Mouse (Mus musculus) liver, embryonic 15.5 days (tissue): ENCODE measurements around the gene Bzw1. TPM values are rescaled to one million over a fixed set of nuclear protein-coding genes. Genes with fewer than 3 reads are reported as not detected.
A peak's percentile ranks its signal among the peaks of the same experiment; 100 is the strongest.

ENCODE experiments used
- ATAC-seq: fragments of 200-750 bp; cut with Nextera tagmentation; 2 replicates; pipeline ENCODE4 v1.8.0; 2017; ENCODE audit warnings: moderate number of reproducible peaks, mild to moderate bottlenecking, moderate library complexity; ENCODE audit not compliant: insufficient read depth
- H3K27ac ChIP-seq: fragments of 300-500 bp; sonication (generic); replicated peaks from 2 replicates; pipeline ENCODE4 v1.5.1; 2015; ENCODE audit warnings: mild to moderate bottlenecking, inconsistent platforms
- H3K27me3 ChIP-seq: fragments of 300-500 bp; sonication (generic); 2 replicates; pipeline ENCODE4 v1.6.1; 2015; ENCODE audit warnings: mild to moderate bottlenecking, inconsistent platforms
- H3K36me3 ChIP-seq: fragments of 300-500 bp; sonication (generic); replicated peaks from 2 replicates; pipeline ENCODE4 v1.6.1; 2015; ENCODE audit warnings: moderate library complexity, mild to moderate bottlenecking, inconsistent platforms
- H3K4me1 ChIP-seq: fragments of 300-500 bp; sonication (generic); replicated peaks from 2 replicates; pipeline ENCODE4 v1.6.1; 2015; ENCODE audit warnings: inconsistent platforms
- H3K4me2 ChIP-seq: fragments of 300-500 bp; sonication (generic); 2 replicates; pipeline ENCODE4 v1.6.1; 2015; ENCODE audit warnings: moderate library complexity, mild to moderate bottlenecking, inconsistent platforms
- H3K4me3 ChIP-seq: fragments of 300-500 bp; sonication (generic); replicated peaks from 2 replicates; pipeline ENCODE4 v1.5.1; 2015; ENCODE audit warnings: mild to moderate bottlenecking, inconsistent platforms
- H3K9ac ChIP-seq: fragments of 300-500 bp; sonication (generic); 2 replicates; pipeline ENCODE4 v1.6.1; 2015; ENCODE audit warnings: moderate library complexity, mild to moderate bottlenecking, inconsistent platforms
- H3K9me3 ChIP-seq: fragments of 300-500 bp; sonication (generic); replicated peaks from 2 replicates; pipeline ENCODE4 v1.6.1; 2016; ENCODE audit warnings: inconsistent platforms
- WGBS: fragments of 180-500 bp; shearing (Covaris S2); methylation state at CpG from one replicate; pipeline ENCODE4 v1.1.7; 2015; ENCODE audit warnings: mixed read lengths; ENCODE audit not compliant: insufficient replicate concordance; 5-methylcytosine and 5-hydroxymethylcytosine counted together
- polyA plus RNA-seq: library from polyadenylated mRNA; unstranded; fragments of >200 nt; fragmentation: Nextera tagmentation; extraction: Ambion mirVana; gene quantifications from 2 replicates; pipeline ENCODE4 v1.2.1, GENCODE M21; 2015

The Bzw1 gene
- polyA plus RNA-seq, 1 experiment from 2014 or later, result 123 TPM

DNA sequence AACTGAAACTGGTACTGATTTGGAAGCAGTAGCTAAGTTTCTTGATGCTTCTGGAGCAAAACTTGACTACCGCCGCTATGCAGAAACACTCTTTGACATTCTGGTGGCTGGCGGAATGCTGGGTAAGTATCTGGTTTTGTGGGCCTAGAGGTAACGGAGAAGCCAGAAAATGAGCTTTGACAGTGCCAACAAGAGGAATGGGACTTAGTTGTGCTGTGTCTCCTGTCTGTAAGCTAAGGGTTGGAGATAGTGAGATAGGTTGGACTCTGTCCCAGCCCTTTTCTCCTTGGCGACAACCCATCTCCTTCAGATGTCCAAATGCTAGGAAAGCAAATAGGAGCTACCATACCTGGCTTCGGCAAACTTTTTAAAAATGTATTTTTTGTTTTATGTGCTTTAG lies 5.0 kb downstream of the Bzw1 start:
- Histone ChIP-seq H3K4me3 (no peak overlapping the region), H3K4me1 (peaks cover 18% of the 10 kb centered on the region), H3K9me3 (no peaks in the 10 kb centered on the region), H3K9ac (no peak overlapping the region), H3K27ac (no peak overlapping the region), H3K4me2 (no peak overlapping the region), H3K36me3 (peaks cover 79% of the 10 kb centered on the region), H3K27me3 (no peaks in the 10 kb centered on the region)
- ATAC-seq, result no peak
- 90% methylated on average over 6 of the region's 6 CpGs for WGBS

DNA sequence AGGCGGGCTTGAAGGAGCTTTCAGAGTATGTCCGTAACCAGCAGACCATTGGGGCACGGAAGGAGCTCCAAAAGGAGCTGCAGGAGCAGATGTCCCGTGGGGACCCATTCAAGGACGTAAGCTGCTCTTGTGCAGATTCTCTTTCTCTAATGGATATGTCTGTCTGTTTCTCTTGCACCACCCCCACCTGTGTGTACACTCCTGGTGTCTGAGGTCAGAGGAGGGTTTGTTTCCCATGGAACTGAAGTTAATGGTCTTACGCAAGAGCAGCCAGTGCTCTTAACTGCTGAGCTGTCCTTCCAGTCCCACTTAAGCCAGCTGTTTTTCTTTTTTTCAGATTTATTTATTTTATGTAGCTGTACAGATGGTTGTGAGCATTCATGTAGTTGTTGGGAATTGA lies 8.7 kb downstream of the Bzw1 start:
- ATAC-seq, result peak; percentile 80
- H3K4me3 ChIP-seq, result no peak overlapping the region
- H3K36me3 ChIP-seq, result peaks cover 87% of the 10 kb centered on the region
- no peaks in the 10 kb centered on the region for H3K9me3 ChIP-seq
- no peaks in the 10 kb centered on the region for H3K27me3 ChIP-seq
- H3K4me2 ChIP-seq, result no peak overlapping the region
- no peak overlapping the region for H3K9ac ChIP-seq
- 0 out of 2 replicates have a peak, but pooled peaks cover 3% of the 10 kb centered on the region for H3K4me1 ChIP-seq
- no peak overlapping the region for H3K27ac ChIP-seq
- 76% methylated on average over 6 of the region's 6 CpGs for WGBS

DNA sequence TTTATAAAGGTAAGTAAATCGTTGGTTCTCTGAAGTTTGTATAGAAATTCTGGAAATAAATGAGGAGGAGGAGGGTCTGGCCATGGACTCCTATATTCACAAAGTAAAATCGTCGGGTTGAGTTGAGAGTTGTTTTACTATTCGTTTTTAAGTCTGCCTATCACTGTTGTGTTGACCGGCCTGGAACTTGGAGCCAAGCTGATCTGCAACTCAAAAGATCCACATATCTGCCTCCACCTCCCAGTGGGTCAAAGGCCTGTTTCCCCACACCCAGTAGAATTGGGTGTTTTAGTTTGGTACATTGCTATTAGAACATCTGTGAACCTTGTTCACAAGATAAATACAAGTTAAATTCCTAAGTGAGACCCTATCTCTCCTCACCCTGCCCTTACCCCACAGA lies 11.0 kb downstream of the Bzw1 start:
- H3K9me3 ChIP-seq, result no peaks in the 10 kb centered on the region
- H3K9ac ChIP-seq, result no peak overlapping the region
- H3K27ac ChIP-seq, result no peak overlapping the region
- 84% methylated on average over 5 of the region's 5 CpGs for WGBS
- no peaks in the 10 kb centered on the region for H3K27me3 ChIP-seq
- ATAC-seq, result no peak
- H3K4me1 ChIP-seq, result 0 out of 2 replicates have a peak, but pooled peaks cover 3% of the 10 kb centered on the region
- H3K36me3 ChIP-seq, result peaks cover 81% of the 10 kb centered on the region
- H3K4me2 ChIP-seq, result no peak overlapping the region
- no peak overlapping the region for H3K4me3 ChIP-seq

DNA sequence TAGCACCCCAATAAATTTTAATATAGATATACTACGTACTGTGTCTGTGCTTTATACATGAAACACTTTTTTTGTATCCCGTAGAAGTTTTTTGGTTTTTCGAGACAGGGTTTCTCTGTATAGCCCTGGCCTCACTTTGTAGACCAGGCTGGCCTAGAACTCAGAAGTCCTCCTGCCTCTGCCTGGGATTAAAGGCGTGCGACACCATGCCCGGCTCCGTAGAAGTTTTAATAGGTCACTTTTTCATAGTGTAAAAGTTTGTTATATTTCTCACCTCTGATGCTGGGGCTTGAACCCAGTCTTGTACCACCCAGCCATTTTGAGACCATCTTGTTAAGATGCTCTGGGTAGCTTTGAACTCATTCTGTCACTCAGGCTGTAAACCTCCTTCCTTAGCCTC lies 14.6 kb downstream of the Bzw1 start:
- Histone ChIP-seq H3K27me3 (no peaks in the 10 kb centered on the region), H3K4me3 (no peak overlapping the region), H3K9ac (no peak overlapping the region), H3K36me3 (peaks cover 81% of the 10 kb centered on the region), H3K4me2 (no peak overlapping the region), H3K9me3 (no peaks in the 10 kb centered on the region), H3K4me1 (no peaks in the 10 kb centered on the region), H3K27ac (no peak overlapping the region)
- no peak for ATAC-seq
- WGBS, result 91% methylated on average over 7 of the region's 7 CpGs

DNA sequence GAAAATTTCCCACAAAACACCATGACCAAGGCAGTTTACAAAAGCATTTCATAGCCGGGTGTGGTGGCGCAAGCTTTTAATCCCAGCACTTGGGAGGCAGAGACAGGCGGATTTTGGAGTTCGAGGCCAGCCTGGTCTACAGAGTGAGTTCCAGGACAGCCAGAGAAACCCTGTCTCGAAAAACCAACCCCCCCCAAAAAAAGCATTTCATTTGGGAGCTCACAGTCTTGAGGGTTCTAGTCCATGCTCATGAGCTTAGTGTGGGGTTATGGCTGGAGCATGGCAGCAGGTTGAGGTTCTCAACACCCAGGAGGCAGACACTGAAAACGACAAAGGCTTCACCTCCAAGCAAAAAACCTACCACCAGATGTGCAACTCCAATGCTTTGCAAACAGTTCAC lies 15.4 kb downstream of the Bzw1 start:
- Histone ChIP-seq H3K9ac (no peak overlapping the region), H3K4me2 (no peak overlapping the region), H3K27ac (no peak overlapping the region), H3K36me3 (peaks cover 81% of the 10 kb centered on the region), H3K9me3 (no peaks in the 10 kb centered on the region), H3K4me3 (no peak overlapping the region), H3K4me1 (no peaks in the 10 kb centered on the region), H3K27me3 (no peaks in the 10 kb centered on the region)
- WGBS, result 77% methylated on average over 6 of the region's 6 CpGs
- ATAC-seq, result no peak

DNA sequence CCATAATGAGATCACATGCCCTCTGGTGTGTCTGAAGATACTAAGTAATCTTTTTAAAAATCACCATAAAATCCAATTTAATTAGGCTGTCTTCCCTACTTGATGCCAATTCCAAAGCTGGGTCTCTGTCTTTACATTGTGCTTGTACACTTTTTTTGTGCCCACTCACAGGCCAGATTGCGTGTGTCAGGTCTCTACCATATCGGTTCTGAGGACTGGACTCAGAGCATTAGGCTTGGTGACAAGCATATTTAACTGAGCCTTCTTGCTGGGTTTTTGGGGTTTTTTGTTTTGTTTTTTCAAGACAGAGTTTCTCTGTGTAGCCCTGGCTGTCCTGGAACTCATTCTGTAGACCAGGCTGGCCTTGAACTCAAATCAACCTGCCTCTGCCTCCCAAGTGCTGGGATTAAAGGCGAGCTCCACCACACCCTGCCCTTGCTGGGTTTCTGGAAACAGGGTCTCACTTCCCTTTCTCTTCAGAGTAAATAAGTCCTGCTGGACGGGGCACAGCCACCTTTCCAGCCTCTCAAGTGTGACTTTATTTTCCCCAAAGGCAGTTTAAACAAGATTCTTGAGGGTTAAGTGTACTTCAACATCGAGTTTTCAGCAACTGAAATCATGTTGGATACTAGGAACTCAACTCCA lies 17.0 kb downstream of the Bzw1 start:
- ATAC-seq, result no peak
- Histone ChIP-seq H3K4me2 (no peak overlapping the region), H3K9me3 (no peaks in the 10 kb centered on the region), H3K4me1 (no peaks in the 10 kb centered on the region), H3K4me3 (no peak overlapping the region), H3K27ac (no peak overlapping the region), H3K36me3 (peaks cover 82% of the 10 kb centered on the region), H3K27me3 (no peaks in the 10 kb centered on the region), H3K9ac (no peak overlapping the region)
- 70% methylated on average over 5 of the region's 5 CpGs for WGBS

DNA sequence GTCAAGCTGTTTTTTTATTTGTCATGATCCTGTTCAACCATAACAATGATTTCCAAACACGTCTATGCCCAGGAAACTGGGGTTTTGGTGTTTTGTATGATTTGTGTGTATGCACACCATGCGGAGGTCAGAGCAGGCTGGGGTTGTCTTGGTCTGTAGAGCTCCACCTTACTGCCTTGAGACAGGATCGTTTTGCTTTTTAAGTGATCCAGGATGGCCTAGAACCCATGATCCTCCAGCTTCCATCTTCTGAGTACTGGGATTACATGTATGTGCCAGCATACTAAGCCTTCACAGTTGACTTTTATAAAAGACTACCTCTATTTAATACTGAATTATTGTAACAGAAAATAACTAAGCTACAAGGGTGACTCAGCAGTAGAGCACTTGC lies 17.5 kb downstream of the Bzw1 start:
- H3K27me3 ChIP-seq, result no peaks in the 10 kb centered on the region
- no peak overlapping the region for H3K9ac ChIP-seq
- H3K36me3 ChIP-seq, result peaks cover 85% of the 10 kb centered on the region
- WGBS, result 63% methylated on average over 3 of the region's 3 CpGs
- H3K4me2 ChIP-seq, result no peak overlapping the region
- H3K4me3 ChIP-seq, result no peak overlapping the region
- no peaks in the 10 kb centered on the region for H3K4me1 ChIP-seq
- ATAC-seq, result no peak
- no peaks in the 10 kb centered on the region for H3K9me3 ChIP-seq
- no peak overlapping the region for H3K27ac ChIP-seq

DNA sequence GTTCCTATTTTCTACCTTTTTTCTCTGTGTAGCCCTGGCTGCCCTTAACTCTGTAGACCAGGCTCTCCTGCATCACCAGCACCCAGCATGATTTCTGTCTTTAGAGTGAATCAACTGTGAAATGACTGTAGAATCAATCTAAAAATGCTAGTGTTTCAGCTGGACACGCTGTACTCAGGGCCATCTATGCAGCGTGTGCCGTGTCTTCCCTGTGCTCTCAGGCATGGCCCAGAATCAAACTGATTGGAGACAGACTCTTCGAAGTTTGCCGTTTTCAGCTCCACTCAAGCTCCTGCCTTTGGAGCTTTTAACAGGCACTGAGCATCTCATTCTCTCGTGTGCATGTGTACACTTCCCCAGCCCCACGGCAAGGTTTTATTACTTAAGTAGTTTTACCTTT lies 18.1 kb downstream of the Bzw1 start:
- no peak overlapping the region for H3K9ac ChIP-seq
- H3K36me3 ChIP-seq, result peaks cover 86% of the 10 kb centered on the region
- no peak overlapping the region for H3K4me2 ChIP-seq
- WGBS, result 89% methylated on average over 7 of the region's 7 CpGs
- ATAC-seq, result no peak
- no peaks in the 10 kb centered on the region for H3K9me3 ChIP-seq
- H3K4me1 ChIP-seq, result no peaks in the 10 kb centered on the region
- no peaks in the 10 kb centered on the region for H3K27me3 ChIP-seq
- no peak overlapping the region for H3K4me3 ChIP-seq
- no peak overlapping the region for H3K27ac ChIP-seq

DNA sequence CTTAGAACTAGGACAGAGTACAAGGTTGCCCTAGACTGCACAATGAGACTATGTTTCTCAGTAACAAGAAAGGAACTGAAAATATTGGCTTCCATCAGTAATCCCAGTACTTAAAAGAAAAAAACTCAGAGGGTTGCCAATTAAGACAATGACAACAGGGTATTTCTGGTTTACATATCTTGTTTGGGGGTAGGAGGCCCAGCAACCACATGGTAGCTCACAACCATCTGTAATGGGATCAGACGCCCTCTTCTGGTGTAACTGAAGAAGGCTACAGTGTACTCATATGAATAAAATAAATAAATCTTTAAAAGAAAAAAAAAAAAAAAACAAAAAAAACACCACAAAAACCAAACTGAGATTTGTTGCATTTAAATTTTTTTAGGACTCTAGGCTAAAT lies 22.7 kb downstream of the Bzw1 start:
- ATAC-seq, result no peak
- H3K4me2 ChIP-seq, result no peak overlapping the region
- H3K27me3 ChIP-seq, result no peaks in the 10 kb centered on the region
- no peak overlapping the region for H3K4me3 ChIP-seq
- peaks cover 6% of the 10 kb centered on the region for H3K4me1 ChIP-seq
- no peaks in the 10 kb centered on the region for H3K9me3 ChIP-seq
- peaks cover 93% of the 10 kb centered on the region for H3K36me3 ChIP-seq
- no peak overlapping the region for H3K27ac ChIP-seq
- 23% methylated on average over 1 of the region's 1 CpGs for WGBS
- H3K9ac ChIP-seq, result no peak overlapping the region

DNA sequence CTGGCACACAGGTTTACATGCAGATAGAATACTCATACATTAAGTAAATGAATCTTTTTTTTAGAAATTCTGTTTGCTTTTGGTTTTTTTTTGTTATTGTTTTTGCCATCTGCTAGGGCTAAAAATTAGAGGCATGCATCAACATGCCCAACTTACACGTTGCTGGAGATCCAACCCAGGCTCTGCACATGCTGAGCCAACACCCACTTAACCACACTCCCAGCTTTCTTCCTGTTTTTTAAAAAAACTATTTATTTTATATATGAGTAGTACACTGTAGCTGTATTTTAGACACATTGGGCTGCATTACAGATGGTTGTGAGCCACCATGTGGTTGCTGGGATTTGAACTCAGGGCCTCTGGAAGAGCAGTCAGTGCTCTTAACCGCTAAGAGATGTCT lies 23.4 kb downstream of the Bzw1 start:
- H3K36me3 ChIP-seq, result peaks cover 89% of the 10 kb centered on the region
- no peak overlapping the region for H3K9ac ChIP-seq
- 73% methylated on average over 2 of the region's 2 CpGs for WGBS
- ATAC-seq, result no peak
- H3K4me2 ChIP-seq, result no peak overlapping the region
- H3K27me3 ChIP-seq, result no peaks in the 10 kb centered on the region
- peaks cover 9% of the 10 kb centered on the region for H3K4me1 ChIP-seq
- H3K4me3 ChIP-seq, result no peak overlapping the region
- no peak overlapping the region for H3K27ac ChIP-seq
- H3K9me3 ChIP-seq, result no peaks in the 10 kb centered on the region

DNA sequence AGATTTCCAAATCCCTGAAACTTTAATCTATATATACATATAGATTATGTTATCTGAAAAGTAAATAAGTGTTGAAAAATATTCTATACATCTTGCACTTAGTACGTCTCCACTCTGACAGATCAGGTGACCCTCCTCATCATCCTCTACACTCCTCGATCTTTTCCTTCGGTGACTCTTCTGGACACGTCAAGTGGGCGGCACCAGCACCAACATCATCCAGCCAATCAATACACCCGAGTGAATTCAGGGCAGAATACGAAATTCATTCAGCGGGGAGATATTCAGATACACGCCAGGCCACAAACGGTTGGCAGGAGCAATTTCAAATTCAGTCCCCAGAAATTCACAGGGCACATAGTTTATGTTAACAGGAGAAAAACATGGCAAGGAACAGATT lies 27.3 kb downstream of the Bzw1 start:
- WGBS, result 81% methylated on average over 10 of the region's 10 CpGs
- Histone ChIP-seq H3K27me3 (no peaks in the 10 kb centered on the region), H3K36me3 (peaks cover 65% of the 10 kb centered on the region), H3K9ac (no peak overlapping the region), H3K4me1 (peaks cover 33% of the 10 kb centered on the region), H3K4me3 (no peak overlapping the region), H3K27ac (no peak overlapping the region), H3K9me3 (no peaks in the 10 kb centered on the region), H3K4me2 (no peak overlapping the region)
- no peak for ATAC-seq

DNA sequence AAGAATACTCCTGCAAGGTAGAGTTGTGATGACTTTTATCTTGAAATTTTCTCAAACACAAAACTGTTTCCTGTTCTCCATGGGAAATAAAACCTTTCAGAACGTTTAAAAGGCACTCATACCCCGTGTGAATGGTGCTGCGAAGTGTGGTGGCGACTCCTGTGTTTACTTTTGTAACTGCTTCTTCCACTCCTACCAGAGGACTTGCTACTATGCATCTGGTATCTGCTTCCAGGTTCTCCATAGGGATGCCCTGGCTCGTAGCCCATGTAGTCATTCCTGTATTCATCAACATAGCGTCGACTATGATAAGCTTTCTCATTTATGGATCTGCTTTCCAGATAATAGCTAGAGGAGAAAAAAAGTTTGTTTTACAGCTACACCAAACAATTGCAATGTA lies 28.3 kb downstream of the Bzw1 start:
- Histone ChIP-seq H3K9me3 (no peaks in the 10 kb centered on the region), H3K4me2 (peak overlapping the region; percentile 75), H3K27me3 (no peaks in the 10 kb centered on the region), H3K4me1 (peaks cover 35% of the 10 kb centered on the region), H3K9ac (no peak overlapping the region), H3K27ac (no peak overlapping the region), H3K36me3 (peaks cover 57% of the 10 kb centered on the region), H3K4me3 (peak overlapping the region; percentile 100)
- 62% methylated on average over 7 of the region's 7 CpGs for WGBS
- ATAC-seq, result no peak
